In the genomic region with DNA sequence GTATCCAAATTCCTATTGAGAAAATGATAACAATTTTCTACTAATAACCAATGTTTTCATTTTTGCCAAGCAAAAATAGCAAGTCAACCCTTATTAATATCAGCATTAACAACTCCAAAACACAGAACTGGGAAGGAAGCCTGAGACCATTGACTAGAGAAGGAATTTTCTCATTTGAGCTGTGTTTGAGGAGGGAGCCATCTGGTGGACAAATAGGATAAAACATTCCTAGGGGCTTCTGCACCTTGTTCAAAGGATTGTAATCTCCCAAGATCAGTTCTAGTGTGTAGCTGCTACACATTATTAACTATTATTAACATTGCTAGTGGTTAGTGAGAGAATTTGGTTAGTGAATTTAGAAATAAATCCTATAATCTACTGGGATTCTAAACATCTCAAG, we compare ENCODE assay signal across 8 mouse cellular contexts. TPM values are rescaled to one million over a fixed set of nuclear protein-coding genes. Genes with fewer than 3 reads are reported as not detected.
DNase-seq lines count a peak whose midpoint lies in the region; ATAC-seq lines count a peak whose summit lies in the region.

No protein-coding gene starts in this region.

- DNase-seq in embryonic facial prominence, embryonic 11.5 days (ENCODE audit: low spot score): peak; percentile 70
- no peak for DNase-seq in embryonic facial prominence, embryonic 10.5 days (ENCODE audit: low spot score)
- DNase-seq in ovary, postnatal 14 days (ENCODE audit: low spot score): peak; percentile 33
- DNase-seq in ovary, postnatal 10 days (ENCODE audit: low spot score): no peak
- DNase-seq in cerebellum, adult 11 months: peak; percentile 29
- peak; percentile 22 to 29 for DNase-seq in heart, postnatal 36 days
- peak; percentile 54 for DNase-seq in telencephalon, adult 2 months (ENCODE audit: low read depth, low spot score)

- no peaks in the 10 kb centered on the region for H3K4me1 ChIP-seq in embryonic facial prominence, embryonic 11.5 days (ENCODE audit: control insufficient read depth, insufficient read depth, low read length)
- no peaks in the 10 kb centered on the region for H3K4me1 ChIP-seq in embryonic facial prominence, embryonic 10.5 days
- peaks cover 4% of the 10 kb centered on the region; the same call in 1 of the 2 replicates for H3K4me1 ChIP-seq in lung, embryonic 16.5 days (replicated peaks; ENCODE audit: control insufficient read depth, insufficient read depth, low read length)

- no peak overlapping the region for H3K9ac ChIP-seq in embryonic facial prominence, embryonic 11.5 days (replicated peaks; ENCODE audit: low read length)
- no peak overlapping the region for H3K9ac ChIP-seq in lung, embryonic 16.5 days (ENCODE audit: low read length)

- no peak overlapping the region for H3K4me3 ChIP-seq in embryonic facial prominence, embryonic 11.5 days (ENCODE audit: low read depth, low read length)
- no peak overlapping the region for H3K4me3 ChIP-seq in embryonic facial prominence, embryonic 10.5 days
- no peak overlapping the region for H3K4me3 ChIP-seq in lung, embryonic 16.5 days (ENCODE audit: low read length)

- H3K27ac ChIP-seq in embryonic facial prominence, embryonic 11.5 days (replicated peaks; ENCODE audit: low read depth, low read length): no peak overlapping the region
- H3K27ac ChIP-seq in embryonic facial prominence, embryonic 10.5 days (replicated peaks): no peak overlapping the region
- H3K27ac ChIP-seq in lung, embryonic 16.5 days (ENCODE audit: low read length): no peak overlapping the region

- ATAC-seq in embryonic facial prominence, embryonic 11.5 days (replicated peaks; ENCODE audit: insufficient number of reproducible peaks, low FRiP score, low TSS enrichment, low read depth): no peak; the same call in 1 of the 2 replicates
- peak; percentile 47; the same call in 1 of the 2 replicates for ATAC-seq in lung, embryonic 16.5 days (ENCODE audit: low read depth)

- H3K4me2 ChIP-seq in embryonic facial prominence, embryonic 11.5 days (ENCODE audit: low read depth, low read length): no peak overlapping the region
- H3K4me2 ChIP-seq in lung, embryonic 16.5 days (ENCODE audit: low read depth, low read length): no peak overlapping the region

- no peaks in the 10 kb centered on the region for H3K9me3 ChIP-seq in embryonic facial prominence, embryonic 11.5 days (replicated peaks; ENCODE audit: control insufficient read depth, low read length)
- no peaks in the 10 kb centered on the region for H3K9me3 ChIP-seq in embryonic facial prominence, embryonic 10.5 days
- no peaks in the 10 kb centered on the region for H3K9me3 ChIP-seq in lung, embryonic 16.5 days (ENCODE audit: control insufficient read depth, low read length)

- H3K27me3 ChIP-seq in embryonic facial prominence, embryonic 11.5 days (ENCODE audit: control insufficient read depth, insufficient read depth, low read length): no peaks in the 10 kb centered on the region
- H3K27me3 ChIP-seq in embryonic facial prominence, embryonic 10.5 days (replicated peaks; ENCODE audit: low read depth, poor library complexity, severe bottlenecking): no peaks in the 10 kb centered on the region
- no peaks in the 10 kb centered on the region for H3K27me3 ChIP-seq in lung, embryonic 16.5 days (ENCODE audit: control insufficient read depth, insufficient read depth, low read depth, low read length)

- H3K36me3 ChIP-seq in embryonic facial prominence, embryonic 11.5 days (replicated peaks; ENCODE audit: control insufficient read depth, insufficient read depth, low read depth, low read length): no peaks in the 10 kb centered on the region; the same call in 1 of the 2 replicates
- H3K36me3 ChIP-seq in embryonic facial prominence, embryonic 10.5 days (replicated peaks): peaks cover 82% of the 10 kb centered on the region
- H3K36me3 ChIP-seq in lung, embryonic 16.5 days (ENCODE audit: control insufficient read depth, insufficient read depth, low read length): 0 out of 2 replicates have a peak, but pooled peaks cover 8% of the 10 kb centered on the region

- intact Hi-C loops in heart, postnatal 36 days (cut with DNase I): loop anchor here (1.0 to 5.0 kb wide), 5 partner anchors 81 to 1016 kb away; no protein-coding TSS in a partner anchor

RNA-seq across cellular contexts. Expression of a gene that starts 38.2 kb away (rescaled TPM):
- polyA plus RNA-seq in embryonic facial prominence, embryonic 11.5 days (2014; fragmentation: Nextera tagmentation; extraction: Ambion mirVana): 34.0 TPM in 2 replicates
- polyA plus RNA-seq in embryonic facial prominence, embryonic 10.5 days (2016; fragmentation: Nextera tagmentation; extraction: Ambion mirVana): 24.3 and 26.9 TPM in 2 replicates
- total RNA-seq in heart, postnatal 36 days (2021): 10 to 100 TPM; 40.3 to 46.3 TPM
- 56.9 and 58.0 TPM in 2 replicates for polyA plus RNA-seq in lung, embryonic 16.5 days (2015; fragmentation: Nextera tagmentation; extraction: Ambion mirVana)

Comparison
In these comparisons a context has a peak if more than half of its experiments do, and no peak if none do; other contexts are left out.
1. DNase-seq: peak in embryonic facial prominence, embryonic 11.5 days (single experiment), ovary, postnatal 14 days (single experiment), cerebellum, adult 11 months (single experiment), heart, postnatal 36 days (2 of 2) and telencephalon, adult 2 months (single experiment); none in embryonic facial prominence, embryonic 10.5 days (single experiment) and ovary, postnatal 10 days (single experiment).